Mouse (Mus musculus): ENCODE data around the gene Cse1l.
A peak's percentile ranks its signal among the peaks of the same experiment; 100 is the strongest.

Cse1l gene

DNA sequence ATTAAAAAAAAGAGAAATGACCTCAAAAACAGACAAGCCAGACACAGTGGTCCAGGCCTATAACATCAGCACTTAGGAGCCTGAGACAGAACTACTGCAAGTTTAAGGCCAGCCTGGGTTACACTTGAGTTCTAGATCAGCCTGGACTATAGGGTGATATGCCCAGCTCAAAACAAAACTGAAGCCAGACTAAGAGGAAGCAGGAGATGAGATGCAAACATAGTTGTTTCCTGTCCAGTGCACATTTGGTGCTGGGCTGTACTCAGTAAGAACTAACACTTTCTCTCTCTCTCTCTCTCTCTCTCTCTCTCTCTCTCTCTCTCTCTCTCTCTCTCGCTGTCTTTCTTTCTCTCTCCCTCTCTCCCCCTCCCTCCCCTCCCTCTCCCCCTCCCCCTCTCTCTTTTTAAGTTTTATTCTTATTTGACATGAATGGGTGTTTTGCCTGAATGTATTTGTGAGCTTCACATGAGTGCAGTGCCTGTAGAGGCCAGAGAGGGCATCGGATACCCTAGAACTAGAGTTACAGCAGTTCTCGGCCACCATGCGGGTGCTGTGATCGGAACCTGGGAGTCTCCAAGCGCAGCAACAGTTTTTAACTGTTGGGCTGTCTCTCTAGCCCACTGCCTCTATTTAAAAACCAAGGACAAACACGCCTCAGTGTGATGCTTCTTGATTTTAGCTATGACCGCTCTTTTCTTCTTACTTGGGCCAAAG lies 4.9 kb upstream of the Cse1l start:
- DNase-seq (ENCODE audit: extremely low spot score), result no peak

DNA sequence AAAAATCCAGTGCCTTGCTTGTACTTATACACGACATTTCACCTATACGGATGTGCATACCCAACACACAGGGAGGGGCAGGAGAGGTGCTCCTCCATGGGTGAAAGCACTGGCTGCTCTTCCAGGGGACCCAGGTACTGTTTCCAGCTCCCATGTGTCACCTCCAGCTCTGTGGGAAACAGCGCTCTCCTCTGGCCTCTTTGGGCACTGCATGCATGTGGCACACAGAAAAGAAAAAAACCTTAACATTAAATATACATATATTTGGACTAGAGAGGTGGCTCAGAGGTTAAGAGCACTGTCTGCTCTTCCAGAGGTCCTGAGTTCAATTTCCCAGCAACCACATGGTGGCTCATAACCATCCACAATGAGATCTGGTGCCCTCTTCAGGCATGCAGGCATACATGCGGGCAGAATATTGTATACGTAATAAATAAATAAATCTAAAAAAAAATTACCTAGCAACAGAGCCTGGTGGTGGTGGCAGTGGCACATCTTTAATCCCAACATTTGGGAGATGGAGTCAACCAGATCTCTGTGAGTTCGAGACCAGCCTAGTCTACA lies 2.0 kb upstream of the Cse1l start:
- no peak for DNase-seq (ENCODE audit: extremely low spot score)

DNA sequence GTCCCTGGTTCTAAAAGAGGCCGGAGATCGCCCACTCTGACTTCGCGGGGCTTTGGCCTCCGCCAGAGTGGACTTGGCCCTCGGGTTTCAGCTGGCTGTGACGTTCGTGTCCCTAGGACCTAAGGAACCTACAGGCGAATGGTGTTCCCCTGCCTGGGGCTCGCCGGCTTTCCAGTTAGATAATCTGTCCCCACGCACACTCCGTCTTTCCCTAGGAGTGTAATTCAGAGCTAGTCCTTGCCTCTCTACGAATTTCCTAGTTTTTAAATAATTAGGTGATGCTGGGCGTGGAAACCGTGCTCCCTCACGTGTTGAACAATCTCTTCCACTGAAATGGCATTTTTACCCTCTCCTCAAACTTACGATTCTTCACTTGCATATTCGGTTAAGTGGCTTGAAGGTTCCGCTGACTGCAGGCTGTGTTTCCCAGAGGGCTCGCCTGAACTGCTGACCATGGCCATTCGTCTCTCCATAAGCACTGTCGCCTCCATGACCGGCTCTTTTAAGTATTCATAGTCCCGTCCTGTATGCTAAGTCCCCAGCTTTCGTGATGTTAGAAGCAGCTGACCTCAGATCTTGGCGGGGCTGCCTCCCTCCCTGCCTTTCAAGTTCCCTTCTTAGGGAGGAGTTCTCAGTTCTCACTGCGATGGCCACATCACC lies 813 bp downstream of the Cse1l start:
- DNase-seq (ENCODE audit: extremely low spot score), result no peak

DNA sequence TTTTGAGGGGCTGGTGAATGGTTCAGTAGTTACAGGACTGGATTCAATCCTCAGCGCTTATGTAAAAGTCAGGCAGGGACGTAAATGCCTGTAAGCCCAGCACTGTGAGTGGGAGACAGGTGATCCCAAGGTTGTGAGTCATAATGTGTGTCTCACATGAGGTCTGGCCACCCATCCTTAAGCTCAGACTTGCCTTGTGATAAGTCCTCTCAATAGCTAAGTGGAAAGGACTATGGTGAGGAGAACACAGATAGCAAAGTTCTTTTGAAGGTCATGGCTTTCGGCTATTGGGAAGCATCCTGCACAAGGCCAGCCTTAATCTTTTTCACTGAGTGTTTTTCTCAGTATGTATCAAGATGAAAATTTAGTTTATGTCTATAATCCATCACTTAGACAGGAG lies 3.9 kb downstream of the Cse1l start:
- no peak for DNase-seq (ENCODE audit: extremely low spot score)

DNA sequence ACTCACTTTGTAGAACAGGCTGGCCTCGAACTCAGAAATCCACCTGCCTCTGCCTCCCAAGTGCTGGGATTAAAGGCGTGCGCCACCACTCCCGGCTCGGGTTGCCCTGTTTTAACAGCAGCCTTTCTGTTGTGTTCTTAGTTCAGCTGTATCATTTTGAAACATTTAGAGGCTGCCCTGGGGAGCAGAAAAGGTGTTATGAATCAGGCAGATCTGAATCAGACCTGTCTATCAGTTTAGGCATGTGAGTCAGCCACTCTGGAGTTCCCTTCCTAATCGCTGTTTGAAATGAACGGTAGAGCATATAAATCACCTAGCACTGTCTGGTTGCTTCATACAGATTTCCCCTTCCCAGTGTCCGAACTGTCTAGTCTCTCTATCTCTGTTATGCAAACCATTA lies 4.7 kb downstream of the Cse1l start:
- no peak for DNase-seq (ENCODE audit: extremely low spot score)

DNA sequence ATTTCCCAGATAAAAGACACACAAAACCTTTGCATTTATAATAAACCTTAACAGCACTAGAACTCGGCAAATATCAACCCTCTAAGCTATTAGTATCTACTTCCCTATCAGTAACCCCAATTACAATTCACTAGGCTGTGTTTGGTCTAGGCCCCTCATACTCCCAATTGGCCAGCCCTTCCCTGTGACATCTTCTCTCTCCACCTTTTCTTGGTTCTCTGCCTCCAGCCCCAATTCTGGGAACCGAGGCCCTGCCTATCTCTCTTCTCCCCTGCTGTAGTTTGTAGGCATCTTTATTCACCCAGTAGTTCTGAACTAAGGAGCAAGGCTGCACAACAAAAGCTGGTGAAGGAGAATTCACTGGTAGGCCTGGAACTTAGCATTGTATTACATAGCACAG lies 18.1 kb downstream of the Cse1l start:
- no peak for DNase-seq (ENCODE audit: extremely low spot score)

DNA sequence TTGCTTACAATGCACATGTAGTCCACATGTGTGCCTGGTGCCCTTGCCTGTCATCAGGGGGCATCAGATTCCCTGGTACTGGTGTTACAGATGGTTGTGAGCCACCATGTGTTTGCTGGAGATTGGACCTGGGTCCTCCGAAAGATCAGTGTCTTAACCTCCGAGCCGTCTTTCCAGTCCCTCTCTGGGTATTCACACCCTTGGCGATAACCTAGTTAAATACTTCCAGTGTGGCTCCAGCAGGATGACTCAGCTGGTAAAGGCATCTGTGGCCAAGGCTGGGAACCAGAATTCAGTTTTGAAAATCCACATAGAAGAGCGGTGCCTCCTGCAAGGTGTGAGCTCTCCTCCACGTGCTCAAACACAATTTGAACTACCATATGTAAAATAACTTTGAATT lies 28.1 kb downstream of the Cse1l start:
- DNase-seq (ENCODE audit: extremely low spot score), result no peak

DNA sequence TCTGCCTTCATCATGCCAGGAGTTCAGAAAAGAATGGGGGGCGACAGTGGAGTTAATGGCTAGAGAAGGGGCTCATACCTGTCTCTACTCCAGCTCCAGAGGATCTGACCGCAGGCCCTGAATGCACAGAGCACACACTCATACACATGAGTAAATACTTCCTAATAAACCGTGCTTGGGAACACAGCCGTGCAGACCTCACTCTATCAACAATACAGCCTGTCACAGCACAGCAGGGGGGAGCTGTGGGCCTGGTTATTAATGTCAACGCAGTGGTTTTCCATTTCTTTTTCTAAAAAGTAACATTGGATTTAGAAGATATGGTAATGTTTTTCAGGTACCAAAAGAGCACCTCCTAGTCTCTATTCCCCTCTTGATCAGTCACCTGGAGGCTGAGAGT lies 28.6 kb downstream of the Cse1l start:
- DNase-seq (ENCODE audit: extremely low spot score), result no peak

DNA sequence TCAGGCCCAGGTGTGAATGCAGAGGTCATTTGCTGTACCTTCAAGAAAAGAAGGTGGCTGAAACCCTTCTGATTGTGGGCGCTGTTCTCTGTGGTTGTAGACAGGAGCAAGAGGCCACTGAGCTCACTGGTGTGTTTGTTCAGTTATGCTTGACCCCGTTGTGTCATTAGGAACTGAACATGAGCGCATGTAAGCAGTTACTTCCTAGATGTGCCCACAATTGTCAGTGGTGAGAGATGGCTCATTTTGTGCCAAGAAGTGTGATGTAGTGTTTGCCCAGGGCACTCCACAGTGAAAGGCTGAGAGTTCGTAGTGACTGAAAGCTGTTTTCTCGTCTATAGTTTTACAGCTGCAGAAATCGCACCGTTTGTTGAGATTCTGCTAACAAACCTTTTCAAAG lies 29.7 kb downstream of the Cse1l start:
- no peak for DNase-seq (ENCODE audit: extremely low spot score)

DNA sequence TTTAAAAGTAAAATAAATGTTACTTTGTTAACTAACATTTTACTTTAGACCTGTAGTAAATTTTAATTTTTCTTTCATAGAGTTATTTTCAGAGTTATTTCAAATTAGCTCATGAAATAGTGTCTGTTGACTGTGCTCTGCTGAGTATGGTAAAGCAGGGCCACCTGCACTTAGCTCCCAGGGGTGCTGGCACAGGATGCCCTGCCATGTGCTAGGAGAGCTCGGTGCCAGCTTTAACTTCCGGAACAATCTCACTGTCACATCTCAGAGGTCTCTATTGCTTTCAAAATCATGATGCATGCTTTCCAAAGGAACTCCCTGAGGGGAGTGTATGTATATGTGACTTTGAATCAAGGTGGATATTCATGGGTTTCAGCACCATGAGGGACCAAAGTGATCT lies 30.3 kb downstream of the Cse1l start:
- DNase-seq (ENCODE audit: extremely low spot score), result no peak

DNA sequence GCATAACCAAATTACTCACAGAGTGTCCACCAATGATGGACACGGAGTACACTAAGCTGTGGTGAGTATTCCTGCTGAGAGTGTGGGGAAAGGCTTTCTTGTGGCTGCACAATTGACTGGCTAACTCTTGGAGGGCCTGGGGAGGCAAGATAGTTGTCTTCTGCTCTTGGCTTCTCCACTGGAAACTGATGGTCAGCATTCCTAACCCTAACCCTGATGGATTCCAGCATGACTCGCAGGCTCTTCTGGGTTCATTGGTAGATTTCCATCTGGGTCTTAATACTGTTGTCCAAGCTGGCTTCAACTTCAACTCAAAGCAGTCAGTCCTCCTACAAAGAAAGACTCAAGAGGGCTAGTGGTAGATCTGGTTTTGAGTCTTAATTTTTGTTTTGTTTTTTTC lies 37.3 kb downstream of the Cse1l start:
- DNase-seq (ENCODE audit: extremely low spot score), result no peak

DNA sequence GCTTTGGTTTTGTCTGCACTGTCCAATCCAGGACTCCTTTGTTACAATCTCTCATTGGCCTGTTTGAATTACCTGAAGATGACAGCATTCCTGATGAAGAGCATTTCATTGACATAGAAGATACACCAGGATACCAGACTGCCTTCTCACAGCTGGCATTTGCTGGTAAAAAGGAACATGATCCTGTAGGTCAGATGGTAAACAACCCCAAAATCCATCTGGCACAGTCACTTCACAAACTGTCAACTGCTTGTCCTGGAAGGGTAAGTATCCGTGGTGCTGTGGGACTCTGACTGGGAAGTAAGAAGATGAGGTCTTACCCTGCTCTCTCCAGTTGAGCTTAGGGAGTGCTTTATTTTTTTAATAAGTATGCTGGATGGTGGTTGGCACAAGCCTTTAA lies 38.5 kb downstream of the Cse1l start:
- no peak for DNase-seq (ENCODE audit: extremely low spot score)

DNA sequence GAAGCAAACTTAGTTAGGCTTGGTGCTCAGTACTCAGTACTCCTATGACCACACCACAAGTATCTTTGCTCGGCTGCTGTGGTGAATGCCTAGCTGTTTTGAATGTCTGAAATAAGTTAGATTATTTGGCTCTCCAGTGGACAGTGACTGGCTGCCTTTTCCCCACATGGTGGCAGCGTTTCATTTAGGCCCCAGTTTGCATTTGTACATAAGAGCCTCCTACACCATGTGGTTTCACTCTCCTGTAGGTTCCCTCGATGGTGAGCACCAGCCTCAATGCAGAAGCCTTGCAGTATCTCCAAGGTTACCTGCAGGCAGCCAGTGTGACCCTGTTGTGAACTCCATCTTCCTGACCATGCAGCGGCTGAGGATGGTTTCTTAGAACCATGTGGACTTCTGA lies 39.6 kb downstream of the Cse1l start:
- peak; percentile 39 for DNase-seq (ENCODE audit: extremely low spot score)

DNA sequence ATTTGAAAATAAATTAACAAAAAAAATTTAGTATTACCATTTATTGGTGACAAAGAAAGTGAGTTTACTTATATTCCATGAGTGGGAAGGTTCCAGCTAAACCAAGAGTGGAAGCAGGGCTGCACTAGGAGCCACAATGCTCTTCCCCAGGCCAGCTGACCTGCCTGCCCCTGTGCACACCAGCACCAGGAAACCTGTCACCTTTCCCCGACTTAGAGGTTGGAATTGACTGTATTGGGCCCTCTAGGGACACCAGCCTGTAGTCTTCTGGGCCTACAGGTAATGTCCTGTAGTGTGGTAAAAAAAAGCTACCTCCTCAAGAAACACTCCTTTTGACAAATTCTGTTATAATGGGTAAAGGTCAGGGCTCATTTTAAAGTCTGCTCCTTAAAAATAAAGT lies 42.4 kb downstream of the Cse1l start:
- DNase-seq (ENCODE audit: extremely low spot score), result no peak

DNA sequence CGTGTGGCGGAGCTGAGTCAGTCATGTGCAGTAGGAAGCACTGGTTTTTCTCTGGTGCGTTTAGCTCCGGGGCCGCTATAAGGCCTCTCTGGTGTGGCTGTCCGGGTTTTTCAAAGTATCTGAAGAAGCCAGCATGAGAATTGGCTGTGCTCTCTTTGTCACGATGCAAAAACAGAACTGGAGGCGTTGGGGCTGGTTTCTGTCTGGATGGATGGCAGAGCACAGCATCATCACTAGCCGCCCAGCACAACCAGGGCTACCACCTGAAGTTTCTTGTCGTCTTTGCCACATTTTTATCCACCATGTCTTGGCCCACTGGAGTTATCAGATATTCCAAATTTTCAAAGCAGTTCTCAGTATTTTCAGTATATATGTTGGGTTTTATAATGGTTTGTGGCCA lies 43.1 kb downstream of the Cse1l start:
- no peak for DNase-seq (ENCODE audit: extremely low spot score)

DNA sequence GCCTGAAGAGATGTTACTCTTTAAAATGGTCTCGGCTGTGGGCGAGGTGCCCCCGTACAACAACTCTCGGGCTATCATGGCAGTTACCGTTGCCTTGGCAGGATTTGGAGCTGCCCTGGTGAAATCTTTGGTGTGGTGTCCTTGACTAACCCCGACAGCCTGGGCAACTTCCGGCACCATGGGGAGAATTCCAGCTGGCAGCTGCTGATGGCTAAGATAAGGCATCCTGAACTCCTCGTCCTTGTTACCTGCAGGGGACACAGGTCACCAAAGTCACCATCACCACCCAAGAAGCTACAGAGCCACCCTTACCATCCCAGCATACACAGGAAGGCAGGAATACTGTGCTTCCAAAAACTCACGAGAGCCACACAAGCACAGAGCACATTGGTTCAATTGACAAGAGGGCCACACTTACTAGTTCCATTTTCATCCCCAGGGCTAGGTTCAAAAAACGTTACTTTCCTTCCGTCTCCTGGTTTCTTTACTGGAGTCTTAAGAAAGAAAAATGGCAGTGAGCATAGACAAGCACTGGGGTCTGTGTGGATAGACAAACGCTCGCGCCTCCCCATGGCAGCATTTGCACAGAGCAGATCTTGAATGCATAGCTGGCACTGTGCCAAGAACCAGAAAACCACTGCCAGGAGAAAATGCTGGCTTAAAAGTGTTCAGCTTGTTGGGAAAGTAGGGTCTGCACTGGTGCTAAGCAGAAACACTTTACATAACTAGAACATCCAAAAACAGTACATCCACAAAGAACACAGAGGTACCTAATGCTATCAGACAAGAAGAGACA lies 45.2 kb downstream of the Cse1l start:
- DNase-seq (ENCODE audit: extremely low spot score), result no peak

DNA sequence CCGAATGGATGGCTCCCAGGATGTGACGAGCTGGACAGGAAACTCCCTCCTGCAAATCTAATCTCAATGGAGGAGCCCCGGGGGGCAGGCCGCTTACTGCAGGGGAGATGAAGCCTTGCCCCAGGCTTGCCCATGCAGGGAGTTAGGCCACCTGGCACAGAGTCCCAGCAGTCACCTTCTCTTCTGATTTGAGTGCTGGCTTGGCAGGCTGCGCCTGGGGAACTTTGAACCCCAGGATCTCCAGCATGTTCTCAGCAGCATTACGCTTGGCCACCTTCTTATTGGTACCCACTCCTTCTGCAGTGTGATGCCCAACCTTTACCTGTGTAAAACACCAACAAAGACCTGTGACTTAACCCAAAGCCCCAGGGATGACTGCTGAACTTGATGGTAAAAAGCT lies 46.3 kb downstream of the Cse1l start:
- DNase-seq (ENCODE audit: extremely low spot score), result no peak

DNA sequence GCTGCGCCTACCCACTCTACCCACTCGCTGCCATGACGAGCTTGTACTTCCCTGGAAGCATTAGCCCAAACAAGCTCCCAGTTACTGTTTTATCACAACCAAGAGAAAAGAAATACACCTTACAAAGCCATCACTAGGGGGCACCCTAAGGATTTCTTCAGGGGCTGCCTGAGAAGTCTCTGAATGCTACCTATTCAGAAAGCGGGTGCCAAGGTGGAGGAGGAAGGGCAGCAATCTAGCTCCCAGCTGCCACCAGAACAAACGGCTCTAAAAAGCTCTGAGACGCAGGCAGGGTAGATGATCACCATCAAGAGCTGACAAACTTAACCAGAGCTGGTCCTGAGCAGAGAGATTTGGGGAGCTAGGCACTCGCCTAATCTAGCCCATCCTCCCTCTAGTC lies 51.0 kb downstream of the Cse1l start:
- DNase-seq (ENCODE audit: extremely low spot score), result peak; percentile 37

DNA sequence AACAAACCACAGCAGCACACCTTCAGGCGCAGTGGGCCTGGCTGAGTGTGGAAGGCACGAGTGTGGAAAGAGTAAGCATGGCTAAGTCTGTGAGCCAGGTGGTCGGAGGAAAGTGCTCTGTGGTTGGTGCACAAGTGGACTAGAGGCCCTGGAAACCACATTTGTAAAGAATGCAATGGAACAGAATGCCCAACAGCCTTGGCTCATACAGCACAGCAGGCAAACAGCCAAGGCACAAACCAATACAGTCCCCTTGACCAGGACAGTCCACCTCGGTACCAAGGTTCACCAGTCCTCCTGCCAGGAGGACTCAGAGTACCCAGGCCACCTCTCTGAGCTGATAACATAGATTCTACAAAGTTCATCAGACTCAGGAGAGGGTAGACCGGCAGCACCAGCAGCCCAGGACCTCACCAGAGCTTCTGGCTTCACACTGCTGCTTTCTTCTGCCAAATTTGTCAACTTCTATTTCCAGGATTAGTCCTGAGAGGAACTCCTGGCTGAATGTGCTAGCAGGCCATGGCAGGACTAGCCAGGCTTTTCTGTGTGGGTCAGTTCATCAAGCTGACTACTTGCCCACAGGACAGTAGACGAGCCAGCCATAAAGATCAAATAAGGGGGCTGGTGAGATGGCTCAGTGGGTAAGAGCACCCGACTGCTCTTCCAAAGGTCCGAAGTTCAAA lies 54.9 kb downstream of the Cse1l start:
- DNase-seq (ENCODE audit: extremely low spot score), result no peak

DNA sequence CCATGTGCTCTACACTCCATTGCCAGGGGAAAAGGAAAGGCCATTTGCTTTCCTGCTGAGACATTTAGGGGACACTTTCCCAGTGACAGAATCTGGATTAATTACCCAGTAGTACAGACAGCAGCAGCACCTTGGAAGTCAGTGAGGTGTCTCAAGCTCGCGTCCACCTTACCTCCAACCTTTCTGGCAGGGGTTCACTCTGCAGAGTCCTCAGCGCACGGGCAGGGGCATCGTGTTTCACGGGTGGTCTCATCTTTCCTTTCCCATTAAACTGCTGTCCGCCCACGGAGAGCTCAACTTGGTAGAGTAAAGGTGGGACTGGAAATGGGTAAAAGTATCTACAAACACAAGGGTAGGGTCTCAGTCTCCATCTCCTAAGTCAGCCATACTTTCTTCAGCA lies 57.4 kb downstream of the Cse1l start:
- no peak for DNase-seq (ENCODE audit: extremely low spot score)

DNA sequence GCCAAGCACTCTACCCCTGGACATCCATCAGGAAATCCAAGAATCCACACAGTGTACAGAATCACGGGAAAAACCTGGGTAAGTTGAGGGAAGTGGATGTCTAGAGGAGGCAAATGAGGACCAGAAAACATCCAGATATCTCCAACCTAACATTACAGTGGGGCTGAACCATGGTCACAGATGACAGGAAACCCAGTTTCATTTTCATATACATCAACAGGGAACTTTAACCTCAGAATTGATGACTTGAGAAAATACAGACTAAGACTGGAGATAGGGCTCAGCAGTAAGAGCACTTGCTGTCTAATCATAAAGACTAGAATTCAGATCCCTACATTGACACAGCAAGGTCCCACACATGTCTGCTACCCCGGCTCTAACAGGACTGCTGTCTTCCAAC lies 58.9 kb downstream of the Cse1l start:
- no peak for DNase-seq (ENCODE audit: extremely low spot score)

DNA sequence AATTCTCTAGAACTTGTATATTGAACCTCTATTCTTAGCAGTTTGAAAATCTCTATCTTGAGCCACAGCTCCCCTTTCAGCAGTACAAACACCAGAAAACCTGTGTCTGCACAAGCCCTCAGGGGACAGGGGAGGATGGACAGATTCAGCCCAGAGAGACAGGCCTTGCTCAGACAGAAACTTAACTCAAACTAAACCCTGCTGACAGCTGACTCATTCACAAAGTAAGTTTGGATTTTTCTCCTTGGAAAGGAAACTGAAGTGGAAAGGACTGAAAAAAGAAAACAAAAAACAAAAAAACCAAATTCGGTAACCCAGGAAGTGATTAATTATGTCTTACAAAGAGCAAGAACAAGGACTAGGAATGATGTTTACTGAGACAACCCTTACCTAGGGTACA lies 67.3 kb downstream of the Cse1l start:
- DNase-seq (ENCODE audit: extremely low spot score), result no peak
